Mouse (Mus musculus) NIH3T3 (cell line): ENCODE results near the gene Tanc2.

Experiments used
- DNase-seq: peaks from one replicate; pipeline ENCODE4 v3.0.0-alpha.2; 2012; ENCODE audit warnings: low read depth

Tanc2 gene

GRCm38 (mm10) chr11:105589877-105590641, at the start of gene Tanc2:
Gene Tanc2 (plus strand): TSS chr11:105589986.
- peak; percentile 39 for DNase-seq

- no peak for DNase-seq
These were observed 49.0 kb upstream of the Tanc2 start for GRCm38 (mm10) chr11:105540781-105541180.

- DNase-seq: no peak
These were observed 48.4 kb upstream of the Tanc2 start for GRCm38 (mm10) chr11:105541366-105541765.

GRCm38 (mm10) chr11:105542129-105542528, 47.7 kb upstream of the Tanc2 start:
- no peak for DNase-seq

GRCm38 (mm10) chr11:105545801-105546200, 44.0 kb upstream of the Tanc2 start:
- DNase-seq: no peak

GRCm38 (mm10) chr11:105546393-105546792, 43.4 kb upstream of the Tanc2 start:
- DNase-seq: no peak

- no peak for DNase-seq
These were observed 41.4 kb upstream of the Tanc2 start for GRCm38 (mm10) chr11:105548383-105548782.

GRCm38 (mm10) chr11:105549164-105550121, 40.3 kb upstream of the Tanc2 start:
- DNase-seq: peak; percentile 96

GRCm38 (mm10) chr11:105557285-105557684, 32.5 kb upstream of the Tanc2 start:
- DNase-seq: no peak

GRCm38 (mm10) chr11:105558091-105558490, 31.7 kb upstream of the Tanc2 start:
- DNase-seq: peak; percentile 65

- no peak for DNase-seq
These were observed 30.8 kb upstream of the Tanc2 start for GRCm38 (mm10) chr11:105558803-105559505.

- no peak for DNase-seq
These were observed 26.2 kb upstream of the Tanc2 start for GRCm38 (mm10) chr11:105563546-105563945.

GRCm38 (mm10) chr11:105567221-105567641, 22.6 kb upstream of the Tanc2 start:
- peak; percentile 78 for DNase-seq

GRCm38 (mm10) chr11:105571996-105572395, 17.8 kb upstream of the Tanc2 start:
- DNase-seq: no peak

GRCm38 (mm10) chr11:105574241-105574640, 15.5 kb upstream of the Tanc2 start:
- peak; percentile 83 for DNase-seq

- DNase-seq: peak; percentile 53
These were observed 12.6 kb upstream of the Tanc2 start for GRCm38 (mm10) chr11:105577211-105577610.

GRCm38 (mm10) chr11:105582020-105582419, 7.8 kb upstream of the Tanc2 start:
- no peak for DNase-seq

GRCm38 (mm10) chr11:105589231-105589876, 432 bp upstream of the Tanc2 start:
- peak; percentile 96 for DNase-seq

GRCm38 (mm10) chr11:105591905-105592304, 2.1 kb downstream of the Tanc2 start:
- peak; percentile 83 for DNase-seq

GRCm38 (mm10) chr11:105602177-105602576, 12.4 kb downstream of the Tanc2 start:
- DNase-seq: no peak

GRCm38 (mm10) chr11:105626201-105626600, 36.4 kb downstream of the Tanc2 start:
- no peak for DNase-seq

GRCm38 (mm10) chr11:105643995-105644394, 54.2 kb downstream of the Tanc2 start:
- peak; percentile 19 for DNase-seq
